Mouse (Mus musculus) telencephalon, adult 2 months (tissue): Measurements from ENCODE around the gene Snx10.

ENCODE experiments used
- DNase-seq: peaks from one replicate; pipeline ENCODE4 v3.0.0-alpha.2; 2011; ENCODE audit warnings: low read depth, low spot score

Snx10 gene

DNA sequence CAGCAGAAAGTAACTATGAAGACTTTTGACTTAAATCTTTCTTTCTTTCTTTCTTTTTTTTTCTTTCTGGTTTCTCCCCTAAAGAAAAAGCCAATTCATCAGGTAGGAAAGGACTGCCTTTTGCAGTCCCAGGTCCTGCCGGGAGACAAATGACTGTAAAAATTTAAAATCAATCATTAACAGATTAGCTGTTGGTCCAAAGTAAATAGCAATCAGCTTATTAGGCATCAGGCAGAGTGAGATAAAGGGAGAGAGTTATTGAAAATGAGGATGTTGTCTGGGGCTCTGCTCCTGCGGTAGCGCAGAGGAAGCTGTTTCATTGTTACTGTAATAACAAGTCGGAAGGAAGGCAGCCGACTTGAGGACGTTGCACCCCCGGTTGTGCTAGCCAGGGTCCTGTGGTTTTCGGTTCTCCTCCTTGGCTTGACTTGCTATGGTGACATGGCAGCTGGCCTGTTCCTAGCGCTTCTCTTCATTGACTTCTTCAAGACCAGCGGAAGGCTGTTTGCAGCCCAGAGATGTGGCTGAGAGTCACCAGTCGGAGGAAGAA lies 112.4 kb downstream of the Snx10 start:
- no peak for DNase-seq
